Mouse (Mus musculus): ENCODE measurements around the gene Snta1. TPM values are rescaled to one million over a fixed set of nuclear protein-coding genes. Genes with fewer than 3 reads are reported as not detected.

Gene Snta1
- total RNA-seq, 2 experiments from 2014 or later, result 29.0 to 31.9 TPM

GRCm38 (mm10) chr2:154422181-154422580 is 14.3 kb upstream of the Snta1 start:
- DNase-seq, result no peak

GRCm38 (mm10) chr2:154420942-154421731 is 13.2 kb upstream of the Snta1 start:
- DNase-seq, result no peak

GRCm38 (mm10) chr2:154419631-154420515 is 12.0 kb upstream of the Snta1 start:
- DNase-seq, result no peak

GRCm38 (mm10) chr2:154418001-154418400 is 10.1 kb upstream of the Snta1 start:
- no peak for DNase-seq

- peak; percentile 92 for DNase-seq
Observed at GRCm38 (mm10) chr2:154417107-154417506, 9.2 kb upstream of the Snta1 start.

- DNase-seq, result peak; percentile 56
Observed at GRCm38 (mm10) chr2:154412018-154412666, 4.2 kb upstream of the Snta1 start.

DNA sequence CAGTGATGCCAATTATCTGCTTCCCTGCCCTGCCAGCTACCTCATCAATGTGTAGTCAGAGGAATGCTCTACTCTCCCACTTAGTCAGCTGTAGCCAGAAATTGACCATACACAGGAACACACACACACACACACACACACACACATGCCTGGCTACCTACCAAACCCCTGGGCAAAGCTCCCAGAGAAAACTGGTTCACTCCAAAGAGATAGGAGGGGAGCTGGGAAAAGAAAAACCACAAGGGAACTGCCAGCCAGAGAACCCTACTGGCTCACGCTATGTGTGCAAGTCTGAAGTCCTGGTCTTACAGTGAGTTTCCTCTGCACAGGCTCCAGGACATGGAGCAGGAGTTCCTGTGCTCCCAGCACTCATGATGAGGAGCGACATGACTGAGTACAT is 2.5 kb upstream of the Snta1 start:
- DNase-seq, result peak; percentile 76

GRCm38 (mm10) chr2:154407063-154407642 is 746 bp downstream of the Snta1 start:
- DNase-seq, result peak; percentile 28

DNA sequence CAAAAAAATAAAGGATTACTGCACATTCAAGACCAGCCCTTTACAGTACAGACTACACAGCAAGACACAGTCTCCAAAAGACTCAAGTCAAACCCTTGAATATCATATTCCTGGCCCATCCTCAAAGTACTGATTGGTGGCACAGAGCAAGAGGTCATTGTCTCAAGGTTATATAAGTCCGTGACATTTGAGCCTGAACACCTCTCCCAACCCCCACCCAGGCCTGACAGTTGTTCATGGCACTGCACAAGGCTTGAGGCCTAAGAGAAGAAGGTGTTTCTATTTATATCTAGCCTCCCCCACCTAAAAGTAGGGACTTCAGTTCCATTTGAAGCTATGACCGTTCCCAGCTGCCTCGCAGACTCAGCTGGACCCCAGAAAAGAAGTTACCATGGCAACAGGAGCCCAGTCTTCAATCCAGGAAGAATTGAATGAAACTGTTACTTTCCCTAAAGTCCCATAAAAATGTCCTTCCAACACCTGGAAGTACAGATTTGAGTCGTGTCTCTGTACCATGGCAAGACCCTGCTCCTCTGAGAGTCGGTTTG is 2.4 kb downstream of the Snta1 start:
- no peak for DNase-seq

DNA sequence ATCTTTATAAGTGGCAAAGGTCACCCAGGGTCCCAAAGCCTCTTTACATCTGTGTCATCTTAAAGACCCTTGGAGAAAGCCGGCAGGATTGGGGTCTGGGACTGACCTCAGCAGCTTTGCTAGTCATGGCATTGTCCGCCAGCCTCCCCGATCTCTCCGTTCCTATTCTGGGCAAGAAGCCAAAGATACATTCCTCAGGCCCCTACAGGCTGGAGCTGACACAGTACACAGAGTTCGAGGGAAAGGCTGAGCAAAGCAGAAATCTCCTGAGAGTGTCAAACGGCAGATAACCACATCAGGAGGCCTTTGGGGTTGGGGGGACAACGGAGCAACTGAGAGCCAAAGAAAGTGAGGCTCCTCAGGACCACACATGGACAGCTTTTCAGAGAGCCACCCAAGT is 5.1 kb downstream of the Snta1 start:
- peak; percentile 61 for DNase-seq

DNA sequence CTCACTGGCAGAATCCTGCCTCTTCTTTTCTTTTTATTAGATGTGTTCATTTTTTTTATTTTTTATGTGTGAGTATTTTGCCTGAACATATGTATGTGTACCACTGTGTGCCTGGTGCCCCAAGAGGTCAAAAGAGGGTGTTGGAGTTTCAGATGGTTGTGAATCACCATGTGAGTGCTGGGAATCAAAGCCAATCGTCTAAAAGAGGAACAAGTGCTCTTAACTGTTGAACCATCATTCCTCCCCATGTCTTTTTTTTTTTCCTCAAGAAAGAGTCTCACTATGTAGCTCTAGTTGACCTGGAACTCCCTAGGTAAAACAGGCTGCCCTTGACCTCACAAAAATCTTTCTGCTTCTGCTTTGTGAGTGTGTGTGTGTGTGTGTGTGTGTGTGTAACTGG is 5.9 kb downstream of the Snta1 start:
- DNase-seq, result no peak

DNA sequence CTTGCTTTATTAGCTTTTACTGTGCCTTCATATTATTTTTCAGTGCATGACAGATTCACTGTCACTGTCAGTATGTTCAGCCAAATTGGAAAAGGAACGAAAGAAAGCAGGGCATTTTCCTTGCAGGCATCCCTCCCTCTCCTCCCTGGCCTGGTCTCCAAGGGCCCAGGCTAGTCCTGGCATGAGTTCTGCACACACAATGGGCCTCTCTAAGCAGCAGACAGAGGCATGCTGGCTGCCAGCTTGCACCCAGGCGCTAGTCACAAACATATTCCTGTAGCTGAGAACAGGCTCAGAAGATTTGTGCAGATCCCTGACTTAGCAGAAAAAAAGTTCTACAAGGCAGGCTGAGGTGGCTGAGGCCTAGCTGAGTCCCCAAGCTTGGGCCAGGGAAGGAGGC is 8.6 kb downstream of the Snta1 start:
- DNase-seq, result peak; percentile 33

GRCm38 (mm10) chr2:154398267-154398666 is 9.6 kb downstream of the Snta1 start:
- DNase-seq, result no peak

- DNase-seq, result no peak
Observed at GRCm38 (mm10) chr2:154396529-154396928, 11.4 kb downstream of the Snta1 start.

DNA sequence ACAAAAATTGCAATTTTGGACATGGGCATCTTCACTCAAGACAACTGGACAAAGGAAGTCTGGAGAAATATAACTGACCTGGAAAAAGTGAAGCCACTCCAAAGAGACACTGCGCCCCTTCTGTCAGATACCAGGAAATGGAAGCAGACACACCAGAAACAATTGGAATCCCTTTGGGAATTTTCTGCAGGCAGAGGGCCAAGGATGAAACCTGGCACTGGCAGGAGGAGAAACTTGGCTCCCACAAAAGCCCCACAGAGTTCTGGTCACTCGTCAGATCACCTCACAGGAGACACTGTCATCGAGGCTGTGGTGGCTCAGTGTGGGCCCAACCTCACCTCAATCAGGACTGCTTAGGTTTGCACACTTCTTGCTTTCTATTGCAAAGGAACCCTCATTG is 13.3 kb downstream of the Snta1 start:
- no peak for DNase-seq

DNA sequence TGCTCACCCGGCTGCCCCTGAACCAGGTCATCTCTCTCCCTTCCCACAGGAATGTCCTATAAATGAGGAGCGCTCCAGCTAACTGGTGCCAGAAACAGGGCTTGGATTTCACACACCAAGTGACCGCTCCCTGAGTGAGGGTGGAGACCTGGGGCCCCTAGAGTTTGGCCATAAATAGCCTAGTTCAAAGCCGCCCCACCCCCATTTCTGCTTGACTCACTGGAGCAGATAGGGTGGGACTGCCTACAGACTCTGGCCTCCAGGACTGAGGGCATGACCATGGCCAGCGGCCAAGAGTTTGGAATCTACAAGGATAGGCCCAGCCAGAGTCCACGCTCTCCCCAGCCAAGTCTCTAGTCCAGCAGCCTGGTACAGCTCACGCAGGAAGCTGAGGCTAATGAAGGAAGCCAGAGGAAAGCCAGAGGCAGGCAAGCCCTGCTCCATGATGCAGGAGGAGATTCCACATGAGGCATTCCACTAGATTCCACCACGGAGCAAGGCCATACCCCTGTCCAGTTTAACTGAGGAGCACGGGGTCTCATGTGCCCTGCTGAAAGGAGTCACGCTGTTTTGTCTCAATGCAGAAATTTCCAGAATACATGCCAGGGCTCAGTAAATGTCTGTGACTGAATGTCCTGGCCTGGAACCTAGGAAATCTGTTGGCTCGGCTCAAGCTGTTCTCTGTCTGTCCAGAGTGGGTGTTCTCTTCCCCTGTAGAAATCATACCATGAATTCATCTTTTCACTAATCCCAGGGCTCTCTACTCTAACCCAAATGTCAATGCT is 17.5 kb downstream of the Snta1 start:
- peak; percentile 95 for DNase-seq

GRCm38 (mm10) chr2:154379103-154379502 is 28.8 kb downstream of the Snta1 start:
- DNase-seq, result no peak

GRCm38 (mm10) chr2:154374807-154375601 is 32.9 kb downstream of the Snta1 start:
- DNase-seq, result peak; percentile 72

- peak; percentile 73 for DNase-seq
Observed at GRCm38 (mm10) chr2:154373961-154374632, 33.8 kb downstream of the Snta1 start.
